Mouse (Mus musculus) kidney, embryonic 14.5 days (tissue): Measurements from ENCODE around the gene Epop. TPM values are rescaled to one million over a fixed set of nuclear protein-coding genes. Genes with fewer than 3 reads are reported as not detected.

Experiments
- microRNA-seq: library from miRNA; unstranded; fragments of <30 nt; microRNA quantifications from one replicate; pipeline ENCODE4, GENCODE M21; 2016
- polyA plus RNA-seq: library from polyadenylated mRNA; unstranded; fragments of >200 nt; fragmentation: Nextera tagmentation; extraction: Ambion mirVana; gene quantifications from 2 replicates; pipeline ENCODE4 v1.2.1, GENCODE M21; 2014

Epop gene
- polyA plus RNA-seq, 1 experiment from 2014 or later: 6.9 TPM

Small RNAs within 50 kb of the gene (microRNA-seq; reads per million reads assigned to microRNA genes)
- gene Gm24158: 0.63 reads per million
- 0.63 reads per million for gene Mir6927

Other genes with a start within 250 kb of the Epop start
- gene Arhgap23, start 214.2 kb downstream of the Epop start, polyA plus RNA-seq: 5.2 and 7.4 TPM in 2 replicates
- 0.15 and 0.69 TPM in 2 replicates for gene 4933428G20Rik, start 129.4 kb downstream of the Epop start, polyA plus RNA-seq
- 0.97 and 1.1 TPM in 2 replicates for gene Srcin1, start 53.5 kb downstream of the Epop start, polyA plus RNA-seq
- 5.7 and 10.0 TPM in 2 replicates for gene Mllt6, start 33.7 kb upstream of the Epop start, polyA plus RNA-seq
- gene Cisd3, start 56.1 kb upstream of the Epop start, polyA plus RNA-seq: 30.5 and 34.2 TPM in 2 replicates
- 19.3 and 23.1 TPM in 2 replicates for gene Pcgf2, start 70.8 kb upstream of the Epop start, polyA plus RNA-seq
- gene Psmb3, start 73.7 kb upstream of the Epop start, polyA plus RNA-seq: 525 and 539 TPM in 2 replicates
- gene Pip4k2b, start 115.0 kb upstream of the Epop start, polyA plus RNA-seq: 1.9 and 2.6 TPM in 2 replicates
- 12.6 and 13.7 TPM in 2 replicates for gene Cwc25, start 136.9 kb upstream of the Epop start, polyA plus RNA-seq
- 0.56 TPM in 1 of 2 replicates, not detected in the other for gene 1700001P01Rik, start 146.2 kb upstream of the Epop start, polyA plus RNA-seq
- 695 and 947 TPM in 2 replicates for gene Rpl23, start 152.7 kb upstream of the Epop start, polyA plus RNA-seq
- gene Lasp1, start 169.3 kb upstream of the Epop start, polyA plus RNA-seq: 46.9 and 57.2 TPM in 2 replicates
- gene B230217C12Rik, start 211.1 kb upstream of the Epop start, polyA plus RNA-seq: 8.6 and 11.3 TPM in 2 replicates